ENCODE assay signal across 15 mouse cellular contexts in genomic region chr5:23535692-23536091, GRCm38 (mm10).
"Had no signal": no experiment of that assay in that cellular context is flagged by ENCODE, and none has a peak within 500 bp of the region (broad histone marks: within the 10 kb centered on the region; RNA-seq: fewer than 3 reads in every experiment).

No protein-coding gene starts in this region.

- H3K4me1 ChIP-seq: limb, embryonic 12.5 days; liver, embryonic 13.5 days; lung, embryonic 15.5 days; megakaryocyte, embryonic 14.5 days; midbrain, embryonic 12.5 days had no signal

- H3K4me2 ChIP-seq: limb, embryonic 12.5 days; liver, embryonic 13.5 days; lung, embryonic 15.5 days; midbrain, embryonic 12.5 days had no signal

- H3K4me3 ChIP-seq: limb, embryonic 12.5 days; liver, embryonic 13.5 days; lung, embryonic 15.5 days; megakaryocyte, embryonic 14.5 days; midbrain, embryonic 12.5 days had no signal

- H3K27ac ChIP-seq: limb, embryonic 12.5 days; liver, embryonic 13.5 days; lung, embryonic 15.5 days; macrophage; midbrain, embryonic 12.5 days had no signal

- H3K9me3 ChIP-seq: limb, embryonic 12.5 days; liver, embryonic 13.5 days; lung, embryonic 15.5 days; megakaryocyte, embryonic 14.5 days; midbrain, embryonic 12.5 days had no signal

- H3K27me3 ChIP-seq: limb, embryonic 12.5 days; liver, embryonic 13.5 days; lung, embryonic 15.5 days; megakaryocyte, embryonic 14.5 days; midbrain, embryonic 12.5 days had no signal

- DNase-seq: kidney, postnatal 10 days; kidney, postnatal 4 days; liver; liver, embryonic 13.5 days; liver, postnatal 0 days; lung, postnatal 14 days; right cerebral cortex, adult 18-20 months; right cerebral cortex, postnatal 25 days; thymus, adult 18-20 months; thymus, postnatal 14 days had no signal

- H3K9ac ChIP-seq: limb, embryonic 12.5 days; liver, embryonic 13.5 days; liver, postnatal 0 days; lung, embryonic 15.5 days; midbrain, embryonic 12.5 days had no signal

- ATAC-seq: liver, postnatal 0 days had no signal
